Mouse (Mus musculus): ENCODE data around the gene Vmn1r95.
"Not testable (repeated sequence)": the region's sequence is repeated elsewhere in the genome, so short reads cannot be mapped to it uniquely, and the experiment has no call there.

Gene Vmn1r95

DNA sequence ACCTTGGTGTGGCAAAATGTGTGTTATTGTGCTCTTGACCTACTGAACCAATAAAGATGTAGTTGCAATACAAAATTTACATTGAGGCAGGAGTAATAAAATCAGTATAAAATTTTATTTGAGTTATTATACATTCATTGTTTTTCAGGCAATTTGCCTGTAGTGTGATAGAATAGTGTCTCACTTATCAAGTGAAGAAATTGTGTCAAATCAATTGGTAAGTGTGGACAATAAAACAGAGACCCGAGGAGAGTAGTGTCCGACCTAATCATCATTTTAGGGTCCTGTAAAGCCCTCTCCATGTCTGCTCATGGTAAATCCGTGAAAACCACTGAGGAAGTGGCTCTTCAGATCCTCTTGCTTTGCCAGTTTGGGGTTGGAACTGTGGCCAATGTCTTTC lies at the start of gene Vmn1r95:
TSS of gene Vmn1r95 (plus strand) at position 301 of the 400 bp plus-strand sequence.
- DNase-seq (ENCODE audit: low read depth, low spot score) = not testable (repeated sequence)

DNA sequence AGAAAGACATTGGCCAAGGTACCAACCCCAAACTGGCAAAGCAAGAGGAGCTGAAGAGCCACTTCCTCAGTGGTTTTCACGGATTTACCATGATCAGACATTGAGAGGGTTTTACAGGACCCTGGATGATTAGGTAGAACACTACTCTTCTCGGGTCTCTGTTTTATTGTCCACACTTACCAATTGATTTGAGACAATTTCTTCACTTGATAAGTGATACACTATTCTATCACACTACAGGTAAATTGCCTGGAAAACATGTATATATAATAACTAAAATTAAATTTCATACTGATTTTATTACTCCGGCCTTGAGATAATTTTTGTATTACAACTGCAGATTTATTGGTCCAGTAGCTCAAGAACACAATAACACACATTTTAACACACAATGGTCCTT lies 25.2 kb upstream of the Vmn1r95 start, which contains the start of gene Vmn1r94:
TSS of gene Vmn1r94 (minus strand) at position 101 of the 400 bp plus-strand sequence.
- DNase-seq (ENCODE audit: low read depth, low spot score) = not testable (repeated sequence)

DNA sequence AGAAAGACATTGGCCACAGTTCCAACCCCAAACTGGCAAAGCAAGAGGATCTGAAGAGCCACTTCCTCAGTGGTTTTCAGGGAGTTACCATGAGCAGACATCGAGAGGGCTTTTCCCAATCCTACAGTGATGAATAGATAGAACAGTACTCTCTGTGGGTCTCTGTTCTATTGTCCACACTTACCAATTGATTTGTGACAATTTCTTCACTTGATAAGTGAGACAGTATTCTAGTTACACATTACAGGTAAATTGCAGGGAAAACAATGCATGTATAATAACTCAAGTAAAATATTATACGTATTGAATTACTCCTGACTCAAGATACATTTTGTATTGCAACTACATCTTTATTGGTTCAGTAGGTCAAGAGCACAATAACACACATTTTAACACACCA lies 12.0 kb downstream of the Vmn1r95 start, which contains the start of gene Gm6164:
TSS of gene Gm6164 (minus strand) at position 101 of the 400 bp plus-strand sequence.
- DNase-seq (ENCODE audit: low read depth, low spot score) = not testable (repeated sequence)

DNA sequence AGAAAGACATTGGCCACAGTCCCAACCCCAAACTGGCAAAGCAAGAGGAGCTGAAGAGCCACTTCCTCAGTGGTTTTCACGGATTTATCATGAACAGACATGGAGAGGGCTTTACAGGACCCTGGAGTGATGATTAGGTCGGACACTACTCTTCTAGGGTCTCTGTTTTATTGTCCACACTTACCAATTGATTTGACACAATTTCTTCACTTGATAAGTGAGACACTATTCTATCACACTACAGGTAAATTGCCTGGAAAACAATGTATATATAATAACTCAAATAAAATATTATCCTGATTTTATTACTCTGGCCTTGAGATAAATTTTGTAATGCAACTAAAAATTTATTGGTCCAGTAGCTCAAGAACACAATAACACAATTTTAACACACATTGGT lies 40.2 kb downstream of the Vmn1r95 start, which contains the start of gene Gm4498:
TSS of gene Gm4498 (minus strand) at position 101 of the 400 bp plus-strand sequence.
- DNase-seq (ENCODE audit: low read depth, low spot score) = not testable (repeated sequence)

Measured in CD4-positive, CD25-positive, alpha-beta regulatory T cell, adult 2 months (primary cell).